Mouse (Mus musculus) CH12.LX (cell line): ENCODE measurements around the gene Atp6v0b. TPM values are rescaled to one million over a fixed set of nuclear protein-coding genes. Genes with fewer than 3 reads are reported as not detected.

Source experiments
- DNase-seq: peaks from one replicate; pipeline ENCODE4 v3.0.0-alpha.2; 2013; ENCODE audit errors: extremely low read depth
- H3K27ac ChIP-seq: 2 replicates; pipeline ENCODE4 v1.5.1; 2012; ENCODE audit warnings: low read depth, mild to moderate bottlenecking, control low read depth, moderate library complexity; ENCODE audit not compliant: insufficient read depth
- H3K27me3 ChIP-seq: replicated peaks from 2 replicates; pipeline ENCODE3; 2012; ENCODE audit warnings: inconsistent platforms
- H3K36me3 ChIP-seq, 2 experiments: replicated peaks in 1 of 2; 2 replicates each; pipeline versions ENCODE3 to v1.6.1; 2012; ENCODE audit warnings: inconsistent platforms in 1 of 2, low read length in 1 of 2, mild to moderate bottlenecking in 1 of 2, mixed read lengths in 1 of 2, moderate library complexity in 1 of 2; ENCODE audit not compliant: control insufficient read depth in 1 of 2, insufficient read depth in 1 of 2
- H3K4me1 ChIP-seq, 2 experiments: 2 replicates each; pipeline ENCODE4 v1.6.1; 2012; ENCODE audit warnings: inconsistent platforms in 1 of 2, moderate library complexity in 1 of 2; ENCODE audit not compliant: insufficient read depth in 2 of 2, control insufficient read depth in 1 of 2
- H3K4me2 ChIP-seq: 2 replicates; pipeline ENCODE4 v1.6.1; 2012; ENCODE audit warnings: low read depth, mild to moderate bottlenecking, control low read depth; ENCODE audit not compliant: poor library complexity, insufficient read depth, severe bottlenecking
- H3K4me3 ChIP-seq, 3 experiments: fragments of 150-350 bp in 1 of 3; sonication (generic) in 1 of 3; replicated peaks in 1 of 3; 2 replicates each; pipeline versions ENCODE3 to v1.5.1; 2011 to 2012; ENCODE audit warnings: low read depth in 2 of 3, low read length in 2 of 3, mild to moderate bottlenecking in 2 of 3, moderate library complexity in 2 of 3, control low read depth in 1 of 3, improper control_type of control experiment in 1 of 3, inconsistent platforms in 1 of 3, mixed read lengths in 1 of 3; ENCODE audit not compliant: poor library complexity in 1 of 3
- H3K79me2 ChIP-seq: replicated peaks from 2 replicates; pipeline ENCODE4 v1.6.1; 2012; ENCODE audit warnings: mild to moderate bottlenecking, moderate library complexity; ENCODE audit not compliant: control insufficient read depth, poor library complexity, insufficient read depth, severe bottlenecking; ENCODE audit errors: extremely low read depth
- H3K9ac ChIP-seq: 2 replicates; pipeline ENCODE4 v1.6.1; 2012; ENCODE audit warnings: low read depth, mild to moderate bottlenecking, control low read depth, moderate library complexity; ENCODE audit not compliant: insufficient read depth
- H3K9me3 ChIP-seq: replicated peaks from 2 replicates; pipeline ENCODE3; 2012; ENCODE audit warnings: low read length, inconsistent platforms, mixed read lengths
- CTCF ChIP-seq, 2 experiments: IDR thresholded peaks in 1 of 2; conservative IDR thresholded peaks in 1 of 2; 2 replicates each; pipeline ENCODE4 v1.5.1; 2011 to 2012; ENCODE audit warnings: low read depth in 2 of 2, low read length in 2 of 2, improper control_type of control experiment in 1 of 2, inconsistent platforms in 1 of 2, mild to moderate bottlenecking in 1 of 2, moderate library complexity in 1 of 2
- ELF1 ChIP-seq: IDR thresholded peaks from 2 replicates; pipeline ENCODE4 v1.6.1; 2014; ENCODE audit warnings: low read depth, mild to moderate bottlenecking, inconsistent platforms, low read length, improper control_type of control experiment
- EP300 ChIP-seq: IDR thresholded peaks from 2 replicates; pipeline ENCODE4 v1.6.1; 2011; ENCODE audit warnings: low read length, improper control_type of control experiment
- ETS1 ChIP-seq: conservative IDR thresholded peaks from 2 replicates; pipeline ENCODE4 v1.6.1; 2012; ENCODE audit warnings: low read depth, mild to moderate bottlenecking, inconsistent platforms, low read length, improper control_type of control experiment, moderate library complexity
- GABPA ChIP-seq: IDR thresholded peaks from 2 replicates; pipeline ENCODE4 v1.6.1; 2012; ENCODE audit warnings: low read depth, low read length, improper control_type of control experiment, inconsistent platforms; ENCODE audit not compliant: insufficient replicate concordance
- KAT2A ChIP-seq: IDR thresholded peaks from 2 replicates; pipeline ENCODE4 v1.6.1; 2012; ENCODE audit warnings: low read length, improper control_type of control experiment, inconsistent platforms; ENCODE audit not compliant: insufficient replicate concordance
- MAFK ChIP-seq: IDR thresholded peaks from 2 replicates; pipeline ENCODE4 v1.6.1; 2011; ENCODE audit warnings: low read length, improper control_type of control experiment; ENCODE audit not compliant: insufficient replicate concordance
- MAX ChIP-seq: IDR thresholded peaks from 2 replicates; pipeline ENCODE4 v1.6.1; 2011; ENCODE audit warnings: low read length, improper control_type of control experiment
- NELFE ChIP-seq: IDR thresholded peaks from 2 replicates; pipeline ENCODE4 v1.6.1; 2011; ENCODE audit warnings: low read depth, low read length, improper control_type of control experiment
- PAX5 ChIP-seq: IDR thresholded peaks from 2 replicates; pipeline ENCODE4 v1.6.1; 2012; ENCODE audit warnings: low read length, inconsistent platforms, mixed read lengths
- POLR2A ChIP-seq: IDR thresholded peaks from 2 replicates; pipeline ENCODE4 v1.6.1; 2011; ENCODE audit warnings: low read depth, mild to moderate bottlenecking, improper control_type of control experiment, low read length
- POLR2AphosphoS2 ChIP-seq: IDR thresholded peaks from 2 replicates; pipeline ENCODE4 v1.6.1; 2011; ENCODE audit warnings: low read depth, low read length, improper control_type of control experiment
- RAD21 ChIP-seq: IDR thresholded peaks from 2 replicates; pipeline ENCODE4 v1.6.1; 2011; ENCODE audit warnings: low read depth, mild to moderate bottlenecking, low read length, improper control_type of control experiment, moderate library complexity
- SMC3 ChIP-seq: IDR thresholded peaks from 2 replicates; pipeline ENCODE4 v1.6.1; 2011; ENCODE audit warnings: low read depth, low read length, improper control_type of control experiment
- TBP ChIP-seq: conservative IDR thresholded peaks from 2 replicates; pipeline ENCODE4 v1.6.1; 2011; ENCODE audit warnings: low read depth, low read length, improper control_type of control experiment
- TCF12 ChIP-seq: IDR thresholded peaks from 2 replicates; pipeline ENCODE4 v1.6.1; 2014; ENCODE audit warnings: low read depth, mild to moderate bottlenecking, inconsistent platforms, low read length, improper control_type of control experiment
- UBTF ChIP-seq: IDR thresholded peaks from 2 replicates; pipeline ENCODE4 v1.6.1; 2012; ENCODE audit warnings: low read depth, mild to moderate bottlenecking, inconsistent platforms, low read length, improper control_type of control experiment, moderate library complexity
- ZC3H11A ChIP-seq: IDR thresholded peaks from 2 replicates; pipeline ENCODE4 v1.6.1; 2012; ENCODE audit warnings: low read depth, mild to moderate bottlenecking, inconsistent platforms, low read length, improper control_type of control experiment
- ZKSCAN1 ChIP-seq: IDR thresholded peaks from 2 replicates; pipeline ENCODE4 v1.6.1; 2012; ENCODE audit warnings: low read depth, inconsistent platforms, low read length, improper control_type of control experiment, borderline replicate concordance
- ZNF384 ChIP-seq: IDR thresholded peaks from 2 replicates; pipeline ENCODE4 v1.6.1; 2012; ENCODE audit warnings: low read depth, low read length, improper control_type of control experiment, inconsistent platforms
- dilution Hi-C: fragments of 300-500 bp; cut with MboI; formaldehyde crosslinking; loops from 2 replicates; pipeline ENCODE4 v1.14.3; 2020; ENCODE audit warnings: low sequenced_read_pairs; ENCODE audit not compliant: extremely low pct_unique_long_range_greater_than_20kb, extremely low pct_ligation_motif_present
- in situ Hi-C: fragments of 300-500 bp; cut with MboI; formaldehyde crosslinking; loops from 3 replicates; pipeline ENCODE4 v1.14.3; 2019; ENCODE audit warnings: low sequenced_read_pairs, low pct_ligation_motif_present, low pct_unique_long_range_greater_than_20kb, mixed read lengths
- polyA plus RNA-seq: library from polyadenylated mRNA; unstranded; fragments of >175 nt; gene quantifications from 2 replicates; pipeline ENCODE4 v1.2.1, GENCODE M21; 2012; ENCODE audit warnings: low read depth; ENCODE audit not compliant: insufficient read length
- total RNA-seq, 2 experiments: library from RNA; depleted of rRNA; stranded (reverse); fragments of 300-350 nt in 1 of 2; fragments of >200 nt in 1 of 2; gene quantifications; 2 replicates each; pipeline ENCODE4 v1.2.3; 2012 to 2014

Gene Atp6v0b
- total and polyA plus RNA-seq, 3 experiments, result 176 to 202 (median 186) TPM

- Histone ChIP-seq H3K9ac (no peak within 1 kb of the TSS), H3K27me3 (no peaks in the 10 kb centered on the region), H3K4me3 (no peak within 1 kb of the TSS), H3K4me1 (peaks cover 2 to 15% of the 10 kb centered on the region in 2 experiments; a peak in 2 of 4 replicates)
- dilution Hi-C loops, result no loop called here
- TF ChIP-seq KAT2A (no peak), MAFK (no peak), UBTF (no peak), ELF1 (no peak), ZKSCAN1 (no peak), MAX (no peak), SMC3 (no peak), TCF12 (no peak), TBP (no peak), EP300 (no peak), ETS1 (no peak), NELFE (no peak), POLR2A (no peak), ZNF384 (no peak), POLR2AphosphoS2 (no peak), ZC3H11A (no peak), PAX5 (no peak), GABPA (no peak)
- TF ChIP-seq, all 38 proteins: peak for 0
- Histone ChIP-seq H3K36me3 (peaks cover 0 to 7% of the 10 kb centered on the region in 2 experiments), H3K27ac (no peak within 1 kb of the TSS), H3K4me2 (0 out of 2 replicates have a peak within 1 kb of the TSS, but pooled peaks have one; percentile 21), H3K79me2 (no peaks in the 10 kb centered on the region), H3K9me3 (peaks cover 2% of the 10 kb centered on the region)
- in situ Hi-C loops, result loop anchor here (5.0 kb wide), 1 partner anchor 158 kb away; no protein-coding TSS in a partner anchor
- DNase-seq, result no peak
Measured at GRCm38 (mm10) chr4:117929391-117929881, 42.3 kb upstream of the Atp6v0b start, which contains the start of gene Artn. Gene Artn (minus strand): TSS chr4:117929763.

- H3K9ac ChIP-seq, result no peak overlapping the region
- H3K9me3 ChIP-seq, result peaks cover 2% of the 10 kb centered on the region
- H3K4me2 ChIP-seq, result 0 out of 2 replicates have a peak overlapping the region, but pooled peaks have one; percentile 21
- H3K36me3 ChIP-seq, result peaks cover 0 to 7% of the 10 kb centered on the region in 2 experiments
- H3K27ac ChIP-seq, result no peak overlapping the region
- DNase-seq, result peak; percentile 25
- dilution Hi-C loops, result no loop called here
- TF ChIP-seq CTCF (conservative IDR thresholded peaks at IDR 0.05 in 1 of 2, IDR thresholded peaks at IDR 0.05 in 1 of 2; ENCODE audit: low read depth in 2 of 2, low read length in 2 of 2) (peak in 1 of 2 experiments; percentile 59; a peak in 2 of 4 replicates), SMC3 (peak; percentile 43), RAD21 (peak; percentile 13), ELF1 (no peak)
- H3K4me3 ChIP-seq, result no peak overlapping the region
- H3K27me3 ChIP-seq, result no peaks in the 10 kb centered on the region
- H3K4me1 ChIP-seq, result peaks cover 2 to 15% of the 10 kb centered on the region in 2 experiments; a peak in 2 of 4 replicates
- in situ Hi-C loops, result loop anchor here (5.0 kb wide), 1 partner anchor 159 kb away; no protein-coding TSS in a partner anchor
- no peaks in the 10 kb centered on the region for H3K79me2 ChIP-seq
Measured at GRCm38 (mm10) chr4:117928699-117929241, 41.6 kb upstream of the Atp6v0b start.
